7 mouse cellular contexts compared by ENCODE assay signal in genomic region chr4:45296662-45297564, GRCm38 (mm10). TPM values are rescaled to one million over a fixed set of nuclear protein-coding genes. Genes with fewer than 3 reads are reported as not detected.
DNase-seq lines count a peak whose midpoint lies in the region; ATAC-seq and TF ChIP-seq lines count a peak whose summit lies in the region.

Trmt10b (plus strand) TSS chr4:45297127.

- no peak for TF ChIP-seq CTCF in hindbrain, postnatal 0 days (IDR thresholded peaks at IDR 0.05; ENCODE audit: low read depth)
- no peak for TF ChIP-seq CTCF in left cerebral cortex, adult 2 months (IDR thresholded peaks at IDR 0.05)

- intact Hi-C loops in left cerebral cortex, adult 2 months (cut with DNase I): loop anchor here (5.0 kb wide), 1 partner anchor 280 kb away; the partner anchor contains the start of gene Polr1e

- DNase-seq in cerebellum, postnatal 14 days: peak; percentile 83 to 84
- DNase-seq in frontal cortex, postnatal 25 days (ENCODE audit: low spot score in 2 of 2): peak; percentile 27 to 48
- peak; percentile 91 for DNase-seq in hindbrain, postnatal 0 days (ENCODE audit: low spot score)
- peak; percentile 62 to 68 for DNase-seq in left cerebral cortex, adult 2 months (ENCODE audit: extremely low spot score in 1 of 2, low spot score in 2 of 2)
- DNase-seq in right cerebral cortex, postnatal 25 days: peak; percentile 77

- WGBS in hindbrain, postnatal 0 days: 20% methylated on average over 27 of the region's 27 CpGs
- 19% methylated on average over 27 of the region's 27 CpGs for WGBS in macrophage (ENCODE audit: missing documents)

- H3K4me1 ChIP-seq in hindbrain, postnatal 0 days (ENCODE audit: insufficient read depth, low read length): 0 out of 2 replicates have a peak, but pooled peaks cover 4% of the 10 kb centered on the region

- ATAC-seq in activated CD4-positive, CD25-positive, alpha-beta regulatory T cell, adult 4 months: peak; percentile 100
- peak; percentile 91 for ATAC-seq in hindbrain, postnatal 0 days

- no peaks in the 10 kb centered on the region for H3K9me3 ChIP-seq in hindbrain, postnatal 0 days (ENCODE audit: low read length)

- peak within 1 kb of the TSS; percentile 79 for H3K9ac ChIP-seq in hindbrain, postnatal 0 days (replicated peaks; ENCODE audit: low read length)

- H3K36me3 ChIP-seq in hindbrain, postnatal 0 days (ENCODE audit: insufficient read depth, low read length): peaks cover 15% of the 10 kb centered on the region; the same call in 1 of the 2 replicates
- peaks cover 4% of the 10 kb centered on the region; the same call in 1 of the 2 replicates for H3K36me3 ChIP-seq in macrophage (ENCODE audit: inconsistent target)

- H3K4me2 ChIP-seq in hindbrain, postnatal 0 days (ENCODE audit: low read depth, low read length): peak within 1 kb of the TSS; percentile 84

- peak within 1 kb of the TSS; percentile 75 for H3K4me3 ChIP-seq in hindbrain, postnatal 0 days (ENCODE audit: low read length)
- H3K4me3 ChIP-seq in left cerebral cortex, adult 2 months: peak within 1 kb of the TSS; percentile 92
- H3K4me3 ChIP-seq in macrophage (ENCODE audit: inconsistent target): peak within 1 kb of the TSS; percentile 98

- H3K27me3 ChIP-seq in hindbrain, postnatal 0 days (ENCODE audit: insufficient read depth, low read length): no peaks in the 10 kb centered on the region

- H3K79me2 ChIP-seq in macrophage (ENCODE audit: inconsistent target): no peaks in the 10 kb centered on the region; the same call in 1 of the 2 replicates

- H3K27ac ChIP-seq in hindbrain, postnatal 0 days: peak within 1 kb of the TSS; percentile 45; the same call in 1 of the 2 replicates
- peak within 1 kb of the TSS; percentile 83 for H3K27ac ChIP-seq in left cerebral cortex, adult 2 months
- H3K27ac ChIP-seq in macrophage: no peak within 1 kb of the TSS

RNA-seq across cellular contexts. Expression of gene Trmt10b, which starts in this region (rescaled TPM):
- 10 to 100 TPM; 13.9 to 14.9 TPM for polyA plus RNA-seq in activated CD4-positive, CD25-positive, alpha-beta regulatory T cell, adult 4 months (2017; shearing (Covaris generic))
- total RNA-seq in hindbrain, postnatal 0 days (2014; rRNA removed): 5.2 and 7.4 TPM in 2 replicates
- 19.5 and 20.4 TPM in 2 replicates for polyA plus RNA-seq in hindbrain, postnatal 0 days (2015; fragmentation: Nextera tagmentation; extraction: Ambion mirVana)
- 10 to 100 TPM; 15.2 to 15.4 TPM for total RNA-seq in left cerebral cortex, adult 2 months (2021)
- 10 to 100 TPM in 5 of 26 experiments, 1 to 10 TPM in 19, not detected in 2; 1.1 to 21.6 (median 6.0) TPM for total RNA-seq in macrophage (2018; cell fraction: chromatin; rRNA removed)
- 1 to 10 TPM; 1.8 to 8.3 (median 5.1) TPM for total RNA-seq in macrophage (2018; cell fraction: cytosol; rRNA removed)
- 10 to 100 TPM in 1 of 26 experiments, 1 to 10 TPM in 21, under 1 TPM in 4; 0.56 to 12.9 (median 3.0) TPM for total RNA-seq in macrophage (2018; cell fraction: nucleus; rRNA removed)
- 4.3 to 8.1 TPM (median 6.8 TPM) in 3 replicates for polyA plus RNA-seq in macrophage (2018)

Comparison
In these comparisons a context has a peak if more than half of its experiments do, and no peak if none do; other contexts are left out.
1. DNase-seq: peak in every context shown above with its lines; median percentile 91 in hindbrain, postnatal 0 days; 84 in cerebellum, postnatal 14 days; 77 in right cerebral cortex, postnatal 25 days; 65 in left cerebral cortex, adult 2 months; 38 in frontal cortex, postnatal 25 days.